Mouse (Mus musculus) thymus, postnatal 0 days (tissue): Measurements from ENCODE around the gene Fabp6. TPM values are rescaled to one million over a fixed set of nuclear protein-coding genes. Genes with fewer than 3 reads are reported as not detected.

ENCODE experiments used
- DNase-seq: peaks from one replicate; pipeline ENCODE4 v3.0.0-alpha.2; 2015; ENCODE audit warnings: low spot score
- polyA plus RNA-seq: library from polyadenylated mRNA; unstranded; fragments of >200 nt; fragmentation: Nextera tagmentation; extraction: Ambion mirVana; gene quantifications from 2 replicates; pipeline ENCODE4 v1.2.1, GENCODE M21; 2015

Gene Fabp6
- polyA plus RNA-seq, 1 experiment from 2014 or later = 11.8 TPM

DNA sequence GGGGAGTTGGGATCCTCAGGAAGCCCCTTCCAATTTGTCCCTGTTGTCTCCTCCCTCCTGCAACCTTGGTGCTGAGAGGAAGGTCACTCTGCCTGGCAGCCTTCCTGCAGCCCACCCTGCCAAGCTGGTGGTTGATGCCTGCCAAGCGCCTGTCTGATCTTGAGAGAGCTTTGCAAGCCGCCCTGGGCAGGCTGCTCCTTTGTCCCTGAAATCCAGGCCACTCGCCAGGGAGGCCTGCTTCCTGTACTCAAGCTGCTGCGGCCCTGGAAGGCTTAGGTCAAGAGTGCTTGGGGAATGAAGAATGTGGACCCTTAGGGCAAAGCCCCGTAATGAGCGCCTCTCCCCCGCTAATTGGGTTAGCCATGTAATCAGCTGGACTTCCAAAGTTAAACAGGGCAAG, 53.2 kb downstream of the Fabp6 start:
- DNase-seq = no peak

DNA sequence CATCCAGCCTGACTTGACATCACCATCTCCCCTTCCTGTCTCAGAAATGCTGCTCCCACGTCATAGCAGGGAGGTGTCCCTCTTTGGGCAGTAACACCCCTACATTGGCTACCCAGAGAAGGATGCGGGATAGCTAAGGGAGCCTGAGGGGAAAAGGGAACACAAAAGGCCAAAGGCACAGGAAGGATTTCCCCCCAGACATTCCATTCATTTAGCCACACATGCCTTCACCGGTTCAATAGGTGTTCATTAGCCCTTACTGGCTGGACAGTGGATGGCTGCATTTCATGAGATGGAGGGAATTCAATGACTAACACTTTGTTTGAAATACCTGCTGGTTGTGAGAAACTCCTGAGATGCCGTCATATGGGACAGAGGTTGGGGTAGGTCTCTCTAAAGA, 54.7 kb downstream of the Fabp6 start:
- DNase-seq = no peak

Other genes with a start within 250 kb of the Fabp6 start
- gene Pttg1, start 175.3 kb downstream of the Fabp6 start, polyA plus RNA-seq = 112 and 114 TPM in 2 replicates
- 66.2 and 71.7 TPM in 2 replicates for gene Slu7, start 167.8 kb downstream of the Fabp6 start, polyA plus RNA-seq
- gene C1qtnf2, start 127.3 kb downstream of the Fabp6 start, polyA plus RNA-seq = 5.3 and 5.6 TPM in 2 replicates
- gene Ccnjl, start 72.8 kb downstream of the Fabp6 start, polyA plus RNA-seq = 6.4 and 8.5 TPM in 2 replicates
- gene 4933415A04Rik, start 14.5 kb downstream of the Fabp6 start, polyA plus RNA-seq = 2.6 and 4.4 TPM in 2 replicates
- 21.9 and 28.8 TPM in 2 replicates for gene Pwwp2a, start 80.5 kb upstream of the Fabp6 start, polyA plus RNA-seq
- 83.2 and 87.5 TPM in 2 replicates for gene Ttc1, start 146.5 kb upstream of the Fabp6 start, polyA plus RNA-seq